Mouse (Mus musculus) adrenal gland, postnatal 36 days (tissue): ENCODE results near the gene Sin3b. TPM values are rescaled to one million over a fixed set of nuclear protein-coding genes. Genes with fewer than 3 reads are reported as not detected.
A peak's percentile ranks its signal among the peaks of the same experiment; 100 is the strongest.
"Not testable (repeated sequence)": the region's sequence is repeated elsewhere in the genome, so short reads cannot be mapped to it uniquely, and the experiment has no call there.

Experiments used
- DNase-seq, 2 experiments: peaks; one replicate each; pipeline ENCODE4 v3.0.0; 2021; ENCODE audit warnings: mixed read lengths in 1 of 2
- long read RNA-seq, 2 experiments: library from polyadenylated mRNA; stranded (forward); transcript quantifications; one replicate each; pipeline ENCODE4 v2.0.0; 2021; ENCODE audit warnings: borderline sequencing depth in 2 of 2
- total RNA-seq, 2 experiments: library from RNA; stranded (reverse); gene quantifications; 2 replicates each; pipeline ENCODE4 v1.2.3; 2021

Gene Sin3b
- total RNA-seq = 100 to 1,000 TPM; 125 to 263 TPM
- long read RNA-seq, experiment 1, full-length matches to known transcripts = 142 of 172 reads
- long read RNA-seq, experiment 1, partial matches to known transcripts = 27 of 172 reads
- long read RNA-seq, experiment 1, other reads (novel, unspliced or antisense) = 3 of 172 reads
- long read RNA-seq, experiment 2, full-length matches to known transcripts = 25 of 31 reads
- long read RNA-seq, experiment 2, partial matches to known transcripts = 6 of 31 reads
- long read RNA-seq, experiment 2, other reads (novel, unspliced or antisense) = 0 of 31 reads

DNA sequence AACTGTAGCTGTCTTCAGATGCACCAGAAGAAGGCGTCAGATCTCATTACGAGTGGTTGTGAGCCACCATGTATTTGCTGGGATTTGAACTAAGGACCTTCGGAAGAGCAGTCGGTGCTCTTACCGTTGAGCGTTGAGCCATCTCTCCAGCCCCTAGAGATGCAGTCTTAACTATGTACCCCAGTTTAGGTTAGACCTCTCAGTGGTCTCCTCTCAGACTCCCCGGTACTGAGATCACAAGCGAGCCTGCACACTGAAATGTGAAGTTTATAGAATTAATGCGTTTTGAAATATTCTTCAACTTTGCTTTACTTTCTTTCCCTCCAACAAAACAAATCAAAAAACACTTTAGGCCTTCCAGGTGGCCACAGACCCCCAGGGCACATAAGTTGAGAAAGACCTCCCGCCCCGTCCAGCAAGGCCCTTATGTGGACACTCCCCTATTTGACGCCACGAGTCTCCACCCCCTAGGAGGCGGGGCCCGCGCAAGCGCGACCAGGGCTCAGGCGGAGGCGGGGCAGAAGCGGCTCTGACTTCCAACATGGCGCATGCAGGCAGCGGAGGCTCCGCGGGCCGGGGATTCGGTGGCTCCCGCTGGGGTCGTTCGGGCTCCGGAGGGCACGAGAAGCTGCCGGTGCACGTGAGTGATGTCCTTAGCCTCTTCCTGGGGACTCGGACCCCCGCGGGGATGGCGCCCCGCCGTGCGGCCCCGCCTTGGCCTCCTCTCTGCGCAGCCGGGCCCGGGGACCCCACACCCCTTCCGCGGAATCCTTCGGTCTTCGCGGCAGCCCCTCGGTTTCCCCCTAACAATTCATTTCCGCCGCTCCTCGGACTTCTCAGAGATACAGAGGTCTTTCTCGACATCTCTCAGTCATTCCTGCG, at the start of gene Sin3b:
Sin3b (plus strand) TSS at position 517 of the 882 bp plus-strand sequence.
- DNase-seq = peak; percentile 98

DNA sequence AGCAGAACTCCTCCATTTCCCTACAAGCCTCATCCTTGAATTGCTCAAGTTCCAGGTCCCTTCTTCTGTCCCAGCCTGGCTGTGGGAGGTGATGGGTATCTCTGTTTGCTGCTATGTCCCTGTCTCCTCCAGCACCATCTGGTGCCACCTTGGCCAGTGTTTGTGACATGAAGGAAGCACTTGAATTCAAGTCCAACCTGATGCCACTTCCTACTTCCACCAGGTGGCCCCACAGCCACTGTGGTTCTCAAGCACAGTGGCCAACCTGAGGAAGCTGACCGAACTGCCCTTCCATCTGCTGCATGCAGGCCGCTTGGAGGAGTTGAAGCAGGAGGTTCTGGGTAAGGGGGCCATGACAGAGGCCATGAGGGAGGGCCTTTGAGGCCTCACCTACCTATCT, 48.9 kb upstream of the Sin3b start:
- DNase-seq = no peak

DNA sequence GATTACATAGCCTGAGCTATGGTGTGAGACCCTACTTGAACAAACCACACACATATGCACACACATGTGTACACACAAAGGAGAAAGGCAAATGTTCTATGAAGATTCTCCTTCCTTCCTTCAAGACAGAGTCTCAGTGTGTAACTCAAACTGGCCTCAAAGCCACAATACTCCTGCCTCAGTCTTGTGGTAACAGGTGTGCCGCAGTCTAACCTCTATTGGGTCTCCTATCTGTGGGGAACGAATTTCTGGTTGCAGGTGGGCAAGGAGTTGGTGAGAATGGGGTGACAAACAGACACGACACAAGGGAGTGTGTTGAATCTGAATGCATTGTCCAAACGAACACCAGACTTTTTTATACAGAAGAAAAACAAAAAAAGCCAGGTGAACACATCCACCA, 46.6 kb upstream of the Sin3b start:
- DNase-seq = no peak

DNA sequence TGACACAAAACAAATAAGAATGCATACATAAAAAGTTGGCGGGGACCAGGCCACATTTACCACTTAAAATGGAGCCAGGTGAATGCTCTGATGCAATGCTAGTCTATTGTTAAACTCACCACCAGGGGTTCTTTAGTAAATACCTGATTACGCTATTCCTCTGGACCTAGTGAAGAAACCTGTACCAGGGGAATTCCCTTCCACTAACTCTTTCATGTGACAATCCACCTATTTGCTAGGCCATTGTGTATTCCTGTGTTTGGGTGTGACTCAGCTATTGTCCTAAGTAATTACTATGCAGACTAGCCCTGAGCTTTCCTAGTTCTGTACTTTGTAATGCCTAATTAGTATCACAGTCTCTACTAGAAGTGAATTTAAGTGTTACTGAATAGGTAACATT, 46.2 kb upstream of the Sin3b start:
- not testable (repeated sequence) for DNase-seq

DNA sequence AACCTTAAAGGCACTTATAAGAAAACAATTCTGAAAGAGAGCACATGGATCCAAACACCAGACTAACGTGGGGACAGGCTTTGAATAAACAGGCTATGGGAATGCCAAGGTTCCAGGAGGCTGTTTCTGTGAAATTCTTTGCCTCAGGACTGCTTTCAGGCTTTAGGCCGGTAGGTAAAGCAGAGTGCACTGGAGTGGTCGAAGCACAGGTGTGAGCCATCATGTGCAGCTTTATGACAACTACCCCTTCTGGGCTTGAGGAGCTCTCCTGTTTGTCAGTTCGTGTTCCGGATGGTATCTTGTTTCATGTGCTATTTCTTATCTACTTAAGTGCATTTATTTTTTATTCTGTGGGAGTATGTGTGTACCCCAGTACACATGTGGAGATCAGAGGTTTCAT, 45.8 kb upstream of the Sin3b start:
- no peak for DNase-seq

DNA sequence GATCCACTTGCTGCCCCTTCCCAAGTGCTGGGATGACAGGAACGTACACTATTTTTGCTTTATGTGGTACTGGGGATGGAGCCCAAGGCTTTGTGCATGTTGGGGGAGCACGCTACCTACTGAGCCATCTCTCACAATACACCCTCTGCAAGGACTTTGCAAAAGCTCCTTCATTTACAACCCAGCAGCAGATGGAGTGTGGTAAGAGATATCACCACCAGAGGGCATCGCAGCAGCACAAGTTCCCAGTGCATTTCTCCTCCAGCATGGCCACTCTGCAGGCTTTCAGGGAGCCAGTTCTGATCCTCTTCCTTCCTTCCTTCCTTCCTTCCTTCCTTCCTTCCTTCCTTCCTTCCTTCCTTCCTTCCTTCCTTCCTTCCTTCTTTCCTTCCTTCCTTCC, 43.0 kb upstream of the Sin3b start:
- peak; percentile 71 to 75 for DNase-seq

DNA sequence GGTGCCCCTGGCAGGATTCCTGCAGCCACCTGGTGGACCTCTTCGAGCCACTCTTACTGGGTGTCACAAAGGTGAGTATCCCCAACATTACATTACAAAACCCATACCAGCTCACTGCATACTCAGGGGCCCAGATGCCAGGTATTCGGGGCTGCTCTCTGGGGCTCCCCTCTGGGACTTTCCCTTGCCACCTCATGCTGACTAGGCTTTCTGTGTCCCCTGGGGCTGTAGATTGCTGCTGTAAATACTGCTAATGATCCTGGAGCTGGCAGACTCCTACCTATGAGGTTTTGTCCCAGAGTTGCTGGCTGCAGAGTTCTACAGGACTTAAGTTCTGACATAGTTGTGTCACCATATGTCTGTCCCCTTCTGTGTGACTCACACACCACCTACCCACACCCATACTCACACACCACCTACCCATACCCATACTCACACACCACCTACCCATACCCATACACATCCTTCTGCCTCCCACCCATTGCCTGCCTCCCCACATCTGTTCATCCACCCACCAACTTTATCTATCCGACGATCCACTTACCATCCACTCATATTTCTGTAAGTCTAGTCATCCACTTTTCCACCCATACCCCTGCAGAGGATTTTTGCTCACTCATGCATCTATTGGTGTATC, 40.9 kb upstream of the Sin3b start:
- DNase-seq = no peak

DNA sequence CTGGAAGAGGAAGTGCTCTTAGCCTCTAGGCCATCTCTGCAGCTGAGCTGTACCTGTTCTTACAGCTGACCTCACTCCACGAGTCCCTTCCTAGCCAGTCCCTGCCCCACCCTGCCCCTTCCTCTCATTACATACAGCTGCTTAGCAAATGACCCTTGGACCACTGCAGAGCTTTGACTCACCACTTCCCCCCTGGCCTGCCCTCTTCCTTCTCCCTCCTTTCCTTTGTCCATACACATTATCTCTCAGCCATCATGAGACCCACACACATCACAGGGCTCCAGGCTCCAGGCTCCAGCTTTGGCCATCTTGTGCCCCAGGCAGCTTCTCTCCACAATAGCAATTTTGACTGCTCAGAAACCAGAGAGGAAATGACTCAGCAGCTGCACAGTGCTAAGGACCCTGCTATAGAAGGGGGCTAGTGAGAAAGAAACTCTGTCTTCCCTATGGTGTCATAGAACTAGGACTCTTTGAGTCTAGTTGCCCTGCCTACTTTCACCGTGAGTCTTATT, 40.0 kb upstream of the Sin3b start:
- no peak for DNase-seq

DNA sequence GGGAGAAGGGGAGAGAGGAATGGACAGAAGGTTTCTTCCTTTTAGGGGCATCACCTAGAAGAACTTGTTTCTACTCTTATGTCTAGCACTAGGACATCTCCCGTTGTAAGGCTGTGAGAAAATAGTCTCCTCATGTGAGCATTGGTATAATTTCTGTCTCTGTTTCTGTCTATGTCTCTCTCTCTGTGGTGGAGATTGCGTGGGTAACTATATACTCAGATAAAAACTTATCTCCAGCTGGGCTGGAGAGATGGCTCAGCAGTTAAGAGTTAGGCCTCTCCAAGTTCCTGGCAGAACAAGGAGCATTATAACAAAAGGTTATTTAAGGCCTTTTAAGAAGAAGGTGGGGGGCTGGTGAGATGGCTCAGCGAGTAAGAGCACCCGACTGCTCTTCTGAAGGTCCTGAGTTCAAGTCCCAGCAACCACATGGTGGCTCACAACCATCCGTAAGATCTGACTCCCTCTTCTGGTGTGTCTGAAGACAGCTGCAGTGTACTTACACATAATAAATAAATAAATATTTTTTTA, 39.4 kb upstream of the Sin3b start:
- DNase-seq = not testable (repeated sequence)

DNA sequence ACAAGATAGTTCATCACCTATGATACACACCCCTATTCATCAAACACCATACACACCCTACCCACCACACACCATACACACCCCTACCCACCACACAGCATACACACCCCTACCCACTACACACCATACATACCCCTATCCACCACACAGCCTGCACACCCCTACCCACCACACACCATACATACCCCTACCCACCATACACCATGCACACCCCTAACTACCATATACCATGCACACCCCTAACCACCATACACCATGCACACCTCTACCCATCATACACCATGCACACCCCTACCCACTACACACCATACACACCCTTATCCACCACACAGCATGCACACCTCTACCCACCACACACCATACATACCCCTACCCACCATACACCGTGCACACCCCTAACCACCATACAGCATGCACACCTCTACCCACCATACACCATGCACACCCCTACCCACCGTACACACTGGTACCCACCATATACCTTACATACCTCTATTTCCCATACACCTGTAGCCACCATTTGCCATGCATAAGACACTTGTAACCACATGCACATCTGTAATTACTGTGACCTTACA, 24.6 kb upstream of the Sin3b start:
- DNase-seq = no peak

DNA sequence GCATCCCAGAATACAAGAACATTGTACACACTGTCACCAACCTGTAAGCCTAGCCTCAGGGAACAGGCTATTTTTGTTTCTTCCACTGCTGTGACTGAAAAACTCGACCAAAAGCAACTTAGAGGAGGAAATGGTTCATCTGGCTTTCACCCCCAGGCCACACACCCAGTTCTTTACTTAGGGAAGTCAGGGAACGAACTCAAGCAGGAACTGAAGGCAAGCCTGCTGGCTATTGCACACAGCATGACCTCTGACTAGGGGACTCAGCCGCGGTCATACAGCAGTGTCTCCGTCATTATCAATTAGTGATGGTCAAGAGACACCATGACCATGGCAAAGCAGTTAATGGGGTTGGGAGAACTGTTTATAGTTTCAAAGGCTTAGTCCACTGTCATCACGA, 10.5 kb upstream of the Sin3b start:
- DNase-seq = no peak

DNA sequence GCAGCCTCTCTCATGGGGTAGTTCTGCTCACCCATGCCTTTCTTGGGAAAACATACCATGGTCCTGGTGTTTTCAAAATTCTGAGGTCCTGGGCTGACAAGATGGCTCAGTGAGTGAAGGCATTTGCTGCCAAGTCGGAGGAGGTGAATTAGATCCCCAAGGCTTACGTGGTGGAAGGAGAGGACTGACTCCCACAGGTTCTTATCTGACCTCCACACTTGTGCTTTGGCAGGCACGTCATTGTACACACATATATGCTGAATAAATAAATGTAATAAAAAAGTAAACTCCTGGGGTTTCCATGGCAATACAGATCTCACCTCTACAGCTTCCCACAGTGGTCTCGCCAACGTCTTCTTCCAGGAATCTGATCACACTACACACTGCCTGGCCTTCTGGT, 6.5 kb upstream of the Sin3b start:
- no peak for DNase-seq

DNA sequence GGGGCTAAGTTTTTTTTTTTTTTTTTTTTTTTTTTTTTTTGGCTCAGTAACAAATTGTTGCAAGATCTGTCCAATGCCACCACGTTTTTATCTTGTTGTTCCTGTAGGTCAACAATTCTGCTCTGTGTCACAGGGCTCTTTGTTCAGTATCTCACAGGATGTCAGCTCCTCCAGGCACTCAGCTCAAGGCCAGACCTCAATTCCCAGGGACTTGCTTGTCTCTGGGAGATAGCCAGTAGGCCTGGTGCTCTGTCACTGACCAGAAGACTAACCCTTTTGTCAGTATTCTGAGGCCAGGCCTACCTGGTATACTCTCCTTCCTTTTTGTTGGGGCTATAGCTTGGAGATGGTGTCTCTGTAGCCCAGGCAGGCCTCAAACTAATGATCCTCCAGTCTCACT, 2.5 kb upstream of the Sin3b start:
- DNase-seq = peak; percentile 61 to 70

DNA sequence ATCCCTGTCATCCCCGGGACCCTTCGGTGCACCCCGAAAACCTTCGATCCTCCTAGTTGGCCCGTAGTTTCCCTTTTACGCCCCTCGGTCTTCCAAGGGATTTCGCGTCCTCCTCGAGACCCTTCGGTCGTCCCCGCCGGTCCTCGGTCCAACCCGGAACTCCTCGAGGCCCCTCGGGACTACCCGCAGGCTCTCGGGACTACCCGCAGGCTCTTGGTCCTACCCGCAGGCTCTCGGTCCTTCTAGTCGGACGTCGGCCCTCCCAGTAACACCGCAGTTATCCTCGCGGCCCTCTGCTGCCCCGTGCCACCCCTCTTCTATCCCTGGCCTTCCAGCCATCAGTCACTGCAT, 541 bp downstream of the Sin3b start:
- peak; percentile 27 to 57 for DNase-seq

DNA sequence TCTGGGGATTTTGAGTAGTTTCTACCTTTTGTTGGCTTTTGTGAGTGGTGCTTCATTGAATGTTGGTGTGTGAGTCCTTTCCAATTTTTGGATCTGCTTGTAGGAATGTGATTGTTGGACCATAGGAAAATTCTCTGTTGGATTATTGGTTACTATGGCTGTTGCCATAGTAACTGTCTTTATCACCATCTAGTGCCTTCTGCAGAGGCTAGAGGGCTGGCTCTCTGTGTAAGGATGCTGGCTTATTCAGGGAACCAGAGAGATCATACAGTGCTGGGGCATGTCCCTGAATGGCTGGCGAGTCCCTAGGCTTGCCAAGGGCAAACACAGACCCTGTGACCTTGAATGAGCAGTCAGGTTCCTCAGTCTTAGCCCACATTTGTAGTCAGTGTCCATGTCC, 5.6 kb downstream of the Sin3b start:
- DNase-seq = peak in 1 of 2 experiments; percentile 17

DNA sequence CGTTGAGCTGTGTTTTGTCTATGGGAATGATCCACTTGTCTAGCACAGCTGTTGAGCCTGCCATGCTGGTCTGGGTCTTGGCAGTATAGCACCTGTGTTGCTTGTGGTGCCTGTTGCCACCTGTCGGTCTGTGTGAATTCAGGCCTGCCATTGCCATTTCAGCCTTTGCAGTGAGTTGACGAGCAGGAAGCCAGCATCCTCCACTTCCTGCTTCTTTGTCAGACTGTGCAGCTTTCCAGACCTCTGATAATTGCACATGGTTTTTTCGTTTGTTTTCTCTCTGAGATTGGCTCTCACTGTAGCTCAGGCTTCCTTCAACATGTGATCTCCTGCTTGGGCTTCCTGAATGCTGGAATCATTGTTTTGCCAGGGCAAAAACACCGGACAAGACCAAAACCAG, 11.9 kb downstream of the Sin3b start:
- DNase-seq = no peak

DNA sequence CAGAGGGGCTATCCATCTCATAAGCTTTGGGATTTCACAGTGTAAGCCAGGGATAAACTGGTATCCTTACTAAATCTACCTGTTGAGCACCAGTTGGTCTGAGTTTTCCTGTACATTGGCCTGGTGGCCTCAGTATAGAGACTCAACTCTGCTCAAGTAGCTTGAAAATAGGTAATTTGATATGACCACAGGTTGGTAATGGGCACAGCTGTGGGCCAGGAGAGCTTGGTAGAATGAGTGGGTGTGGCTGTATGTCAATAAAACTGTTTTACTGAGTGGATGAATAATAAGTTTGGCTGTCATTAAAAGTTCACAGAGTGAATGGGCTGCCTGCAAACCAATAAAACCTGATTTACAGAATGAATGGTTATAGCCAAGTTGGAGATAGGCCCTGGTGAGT, 13.8 kb downstream of the Sin3b start:
- DNase-seq = no peak

DNA sequence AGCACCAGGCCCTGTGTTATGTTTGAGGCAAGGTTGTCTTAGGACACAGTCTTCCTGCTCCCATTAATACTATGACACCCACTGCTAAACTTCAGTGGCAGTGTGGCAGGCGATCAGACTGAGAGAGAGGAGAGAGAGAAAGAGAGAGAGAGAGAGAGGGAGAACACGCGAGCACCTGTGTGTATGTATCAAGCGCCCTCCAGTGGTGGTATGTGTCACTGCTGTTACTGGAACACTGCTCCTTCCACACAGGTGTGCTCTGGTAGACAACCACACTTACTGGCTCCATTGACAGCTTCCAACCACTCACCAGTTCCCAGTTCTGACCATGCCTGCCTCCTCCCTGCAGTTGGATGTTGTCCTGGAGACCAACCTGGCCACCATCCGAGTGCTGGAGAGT, 23.0 kb downstream of the Sin3b start:
- peak; percentile 37 to 60 for DNase-seq

DNA sequence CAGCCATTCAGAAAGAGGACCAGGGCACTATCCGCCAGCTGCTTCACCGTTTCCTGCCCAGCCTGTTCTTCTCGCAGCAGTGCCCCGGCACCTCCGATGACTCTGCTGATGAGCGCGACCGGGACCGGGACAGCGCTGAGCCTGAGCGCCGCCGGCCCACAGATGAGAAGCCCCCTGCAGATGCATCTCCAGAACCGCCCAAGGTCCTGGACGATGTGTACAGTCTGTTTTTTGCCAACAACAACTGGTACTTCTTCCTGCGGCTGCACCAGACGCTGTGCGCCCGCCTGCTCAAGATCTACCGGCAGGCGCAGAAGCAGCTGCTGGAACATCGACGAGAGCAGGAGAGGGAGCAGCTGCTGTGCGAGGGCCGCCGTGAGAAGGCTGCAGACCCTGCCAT, 26.8 kb downstream of the Sin3b start:
- no peak for DNase-seq

DNA sequence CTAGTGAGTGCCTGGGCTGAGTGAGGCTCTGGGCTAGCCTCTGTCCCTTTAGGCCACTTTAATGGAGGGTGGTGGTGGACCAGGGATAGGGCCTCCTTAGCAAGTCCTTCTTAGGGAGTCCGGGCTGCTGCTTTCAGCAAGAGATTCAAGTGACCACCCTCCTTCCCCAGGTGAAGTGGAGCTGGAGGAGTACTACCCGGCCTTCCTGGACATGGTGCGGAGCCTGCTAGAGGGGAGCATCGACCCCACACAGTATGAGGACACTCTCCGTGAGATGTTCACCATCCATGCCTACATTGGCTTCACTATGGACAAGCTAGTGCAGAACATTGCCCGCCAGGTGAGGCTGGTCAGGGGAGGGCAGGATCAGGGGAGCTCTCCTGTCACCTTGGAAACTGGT, 27.2 kb downstream of the Sin3b start:
- DNase-seq = no peak

DNA sequence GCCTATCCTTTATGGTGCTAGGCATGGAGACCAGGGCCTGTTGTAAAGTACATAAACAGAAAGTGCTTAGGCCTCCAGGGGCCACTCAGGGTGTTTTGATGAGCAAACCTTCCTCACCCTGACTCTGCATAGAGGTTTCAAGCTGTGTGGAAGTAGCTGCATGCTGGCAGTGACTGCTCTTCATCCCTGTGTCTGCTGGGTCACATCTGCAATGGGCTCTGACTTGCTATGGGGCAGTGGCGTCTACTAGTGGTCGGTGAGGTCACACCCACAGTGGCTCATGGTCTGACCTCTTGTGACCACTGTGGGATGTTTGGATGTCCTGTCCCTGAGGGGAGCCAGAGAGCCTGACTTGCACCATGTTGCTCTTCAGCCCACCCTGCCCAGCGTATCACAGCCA, 28.0 kb downstream of the Sin3b start:
- DNase-seq = no peak

DNA sequence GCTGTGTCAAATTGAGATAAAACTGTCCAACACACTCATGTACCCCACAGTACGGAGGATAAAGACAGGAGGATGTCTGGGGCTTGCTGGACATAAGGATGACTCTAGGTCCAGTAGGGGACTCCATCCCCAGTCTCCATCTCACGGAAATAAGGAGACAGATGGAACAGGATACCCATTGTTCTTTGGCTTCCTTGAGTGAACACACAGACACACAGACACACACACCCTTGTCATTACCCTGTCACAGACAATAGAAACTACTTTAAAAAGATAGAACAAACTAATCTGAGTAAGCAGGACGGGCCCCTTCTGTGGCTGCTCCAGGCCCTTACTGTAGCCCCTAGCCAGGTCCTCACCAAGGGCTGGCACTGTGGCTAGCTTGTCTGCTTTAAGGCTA, 29.2 kb downstream of the Sin3b start:
- no peak for DNase-seq
